Mouse (Mus musculus): ENCODE data around the gene Ift43. TPM values are rescaled to one million over a fixed set of nuclear protein-coding genes. Genes with fewer than 3 reads are reported as not detected.

Ift43 gene
- polyA plus RNA-seq, 1 experiment from 2014 or later: 61.0 TPM

DNA sequence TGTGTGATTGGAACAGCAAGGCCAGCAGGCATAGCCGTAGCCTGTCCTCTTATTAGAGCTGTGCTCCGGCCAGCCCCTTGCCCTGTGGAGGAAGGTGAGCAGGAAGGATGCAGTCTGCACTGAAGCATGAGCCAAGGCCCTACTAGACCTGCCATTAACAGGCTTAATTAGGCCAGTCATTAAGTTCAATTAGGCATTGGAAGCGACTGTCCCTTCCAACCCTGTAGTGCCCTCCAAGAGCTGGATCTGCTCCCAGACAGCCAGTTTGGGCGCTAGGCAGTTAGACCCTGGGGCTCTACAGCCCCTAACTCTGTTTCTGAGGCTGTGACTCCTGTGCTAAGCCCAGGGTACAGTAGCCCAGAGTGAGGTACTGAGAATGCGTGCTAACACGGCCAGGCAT is 41.7 kb downstream of the Ift43 start:
- 88% methylated on average over 6 of the region's 6 CpGs for WGBS
- H3K4me2 ChIP-seq (replicated peaks; ENCODE audit: low read depth): no peak overlapping the region
- H3K27ac ChIP-seq (ENCODE audit: low read depth, low read length): no peak overlapping the region
- H3K9me3 ChIP-seq (ENCODE audit: control insufficient read depth): no peaks in the 10 kb centered on the region
- ATAC-seq: no peak
- no peak overlapping the region for H3K9ac ChIP-seq (ENCODE audit: low read depth, low read length)
- H3K4me3 ChIP-seq (ENCODE audit: low read depth, low read length): no peak overlapping the region
- no peaks in the 10 kb centered on the region for H3K4me1 ChIP-seq (replicated peaks; ENCODE audit: control insufficient read depth, insufficient read depth, low read length)
- TF ChIP-seq CTCF (IDR thresholded peaks at IDR 0.05; ENCODE audit: low read depth): no peak
- no peaks in the 10 kb centered on the region for H3K27me3 ChIP-seq (replicated peaks; ENCODE audit: control insufficient read depth, insufficient read depth, low read length)
- H3K36me3 ChIP-seq (ENCODE audit: control insufficient read depth, insufficient read depth): peaks cover 8% of the 10 kb centered on the region; the same call in 1 of the 2 replicates

- Histone ChIP-seq H3K4me3 (ENCODE audit: low read depth, low read length) (no peak overlapping the region), H3K4me2 (replicated peaks; ENCODE audit: low read depth) (no peak overlapping the region), H3K27ac (ENCODE audit: low read depth, low read length) (no peak overlapping the region), H3K36me3 (ENCODE audit: control insufficient read depth, insufficient read depth) (peaks cover 8% of the 10 kb centered on the region; the same call in 1 of the 2 replicates), H3K27me3 (replicated peaks; ENCODE audit: control insufficient read depth, insufficient read depth, low read length) (no peaks in the 10 kb centered on the region), H3K4me1 (replicated peaks; ENCODE audit: control insufficient read depth, insufficient read depth, low read length) (no peaks in the 10 kb centered on the region), H3K9me3 (ENCODE audit: control insufficient read depth) (no peaks in the 10 kb centered on the region), H3K9ac (ENCODE audit: low read depth, low read length) (no peak overlapping the region)
- no peak for ATAC-seq
- 35% methylated on average over 6 of the region's 6 CpGs for WGBS
- no peak for TF ChIP-seq CTCF (IDR thresholded peaks at IDR 0.05; ENCODE audit: low read depth)
Measured at GRCm38 (mm10) chr12:86128122-86128521, 45.8 kb downstream of the Ift43 start.

DNA sequence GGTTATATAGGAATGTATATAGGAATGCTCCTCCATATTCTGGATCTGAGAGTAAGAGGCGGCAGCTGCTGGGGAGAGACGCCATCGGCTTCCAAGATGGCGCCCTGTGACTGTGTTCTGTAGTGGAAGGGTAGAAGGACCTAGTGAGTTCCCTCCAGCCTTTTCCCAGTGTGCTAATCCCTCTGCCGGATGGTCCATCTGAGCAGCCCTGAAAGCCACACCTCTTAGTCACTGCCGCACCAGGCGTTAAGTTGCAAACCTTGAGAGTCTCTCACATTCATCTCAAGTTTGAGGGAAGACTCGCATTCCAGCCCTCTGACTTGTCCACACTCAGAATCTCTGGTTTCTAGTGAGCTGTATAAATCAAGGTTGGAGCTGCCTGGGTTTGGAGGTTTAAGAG is 46.7 kb downstream of the Ift43 start:
- Histone ChIP-seq H3K27me3 (replicated peaks; ENCODE audit: control insufficient read depth, insufficient read depth, low read length) (no peaks in the 10 kb centered on the region), H3K9me3 (ENCODE audit: control insufficient read depth) (no peaks in the 10 kb centered on the region), H3K4me3 (ENCODE audit: low read depth, low read length) (no peak overlapping the region), H3K27ac (ENCODE audit: low read depth, low read length) (no peak overlapping the region), H3K4me2 (replicated peaks; ENCODE audit: low read depth) (no peak overlapping the region), H3K4me1 (replicated peaks; ENCODE audit: control insufficient read depth, insufficient read depth, low read length) (no peaks in the 10 kb centered on the region), H3K9ac (ENCODE audit: low read depth, low read length) (no peak overlapping the region), H3K36me3 (ENCODE audit: control insufficient read depth, insufficient read depth) (peaks cover 5% of the 10 kb centered on the region; the same call in 1 of the 2 replicates)
- 91% methylated on average over 8 of the region's 8 CpGs for WGBS
- TF ChIP-seq CTCF (IDR thresholded peaks at IDR 0.05; ENCODE audit: low read depth): no peak
- ATAC-seq: no peak

DNA sequence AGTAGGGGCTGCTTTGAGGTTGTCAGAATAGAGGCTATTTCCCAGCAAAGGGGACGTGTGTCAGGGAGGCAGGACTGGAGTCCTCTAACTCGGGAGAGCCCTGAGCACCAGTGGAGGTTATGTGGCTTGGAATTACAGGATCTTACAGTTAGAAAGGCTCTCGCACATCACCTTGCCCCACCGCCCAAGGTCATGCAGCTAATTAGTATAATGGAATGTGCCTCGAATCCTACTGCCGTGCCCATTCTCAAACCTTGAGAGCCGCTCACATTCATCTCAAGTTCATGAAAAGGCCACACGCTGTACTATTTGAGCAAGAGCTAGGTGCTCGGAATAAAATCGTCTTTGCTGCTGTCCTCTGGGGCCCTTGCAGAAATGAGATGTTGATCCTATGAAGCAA is 47.4 kb downstream of the Ift43 start:
- no peak for ATAC-seq
- Histone ChIP-seq H3K4me1 (replicated peaks; ENCODE audit: control insufficient read depth, insufficient read depth, low read length) (no peaks in the 10 kb centered on the region), H3K36me3 (ENCODE audit: control insufficient read depth, insufficient read depth) (no peaks in the 10 kb centered on the region), H3K9ac (ENCODE audit: low read depth, low read length) (no peak overlapping the region), H3K27ac (ENCODE audit: low read depth, low read length) (no peak overlapping the region), H3K4me3 (ENCODE audit: low read depth, low read length) (no peak overlapping the region), H3K27me3 (replicated peaks; ENCODE audit: control insufficient read depth, insufficient read depth, low read length) (no peaks in the 10 kb centered on the region), H3K4me2 (replicated peaks; ENCODE audit: low read depth) (no peak overlapping the region), H3K9me3 (ENCODE audit: control insufficient read depth) (no peaks in the 10 kb centered on the region)
- no peak for TF ChIP-seq CTCF (IDR thresholded peaks at IDR 0.05; ENCODE audit: low read depth)
- 74% methylated on average over 10 of the region's 10 CpGs for WGBS

DNA sequence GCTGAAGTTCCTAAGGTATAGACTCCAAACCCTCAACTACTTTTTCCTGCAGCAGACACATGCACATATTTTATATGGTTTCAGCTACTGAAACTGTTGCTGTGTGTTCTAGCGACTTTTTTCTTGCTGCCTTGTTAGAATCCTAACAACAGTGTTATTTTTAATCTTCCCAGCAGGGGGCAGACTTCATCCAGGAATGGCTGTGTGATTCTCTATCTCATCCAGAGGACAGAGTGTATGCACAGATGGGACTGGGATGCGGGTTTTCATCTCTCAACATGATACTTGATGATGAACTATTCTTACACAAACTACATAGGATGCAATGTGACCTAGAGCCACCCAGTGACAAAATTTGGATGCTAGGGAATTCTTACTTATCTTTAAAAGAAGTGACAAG is 50.5 kb downstream of the Ift43 start:
- 19% methylated on average over 2 of the region's 2 CpGs for WGBS
- no peaks in the 10 kb centered on the region for H3K36me3 ChIP-seq (ENCODE audit: control insufficient read depth, insufficient read depth)
- H3K4me1 ChIP-seq (replicated peaks; ENCODE audit: control insufficient read depth, insufficient read depth, low read length): no peaks in the 10 kb centered on the region
- no peak overlapping the region for H3K4me3 ChIP-seq (ENCODE audit: low read depth, low read length)
- no peak overlapping the region for H3K27ac ChIP-seq (ENCODE audit: low read depth, low read length)
- no peak overlapping the region for H3K9ac ChIP-seq (ENCODE audit: low read depth, low read length)
- peak; percentile 87 for TF ChIP-seq CTCF (IDR thresholded peaks at IDR 0.05; ENCODE audit: low read depth)
- no peak overlapping the region for H3K4me2 ChIP-seq (replicated peaks; ENCODE audit: low read depth)
- no peak for ATAC-seq
- no peaks in the 10 kb centered on the region for H3K27me3 ChIP-seq (replicated peaks; ENCODE audit: control insufficient read depth, insufficient read depth, low read length)
- no peaks in the 10 kb centered on the region for H3K9me3 ChIP-seq (ENCODE audit: control insufficient read depth)

DNA sequence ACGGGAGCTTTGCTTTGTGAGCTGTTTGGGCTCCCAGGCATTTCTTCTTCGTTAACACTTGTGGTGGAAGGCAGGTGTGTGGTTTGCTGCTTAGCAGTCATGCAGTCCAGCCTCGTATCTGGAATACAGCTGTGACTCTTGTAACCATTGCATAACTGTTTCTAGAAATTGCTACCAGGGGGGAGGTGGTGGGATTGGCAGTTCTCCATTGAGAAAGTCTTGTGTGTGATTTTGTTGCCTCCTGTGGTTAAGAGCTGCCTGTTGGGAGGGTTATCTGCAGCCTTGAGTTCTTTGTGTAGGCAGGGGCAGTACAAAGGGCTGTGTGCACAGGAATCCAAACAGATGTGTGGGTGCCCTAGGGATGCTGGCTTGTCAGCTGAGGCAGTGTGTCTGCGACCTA is 53.4 kb downstream of the Ift43 start:
- Histone ChIP-seq H3K9me3 (ENCODE audit: control insufficient read depth) (no peaks in the 10 kb centered on the region), H3K4me3 (ENCODE audit: low read depth, low read length) (no peak overlapping the region), H3K36me3 (ENCODE audit: control insufficient read depth, insufficient read depth) (peaks cover 8% of the 10 kb centered on the region; the same call in 1 of the 2 replicates), H3K27ac (ENCODE audit: low read depth, low read length) (no peak overlapping the region), H3K9ac (ENCODE audit: low read depth, low read length) (no peak overlapping the region), H3K27me3 (replicated peaks; ENCODE audit: control insufficient read depth, insufficient read depth, low read length) (no peaks in the 10 kb centered on the region), H3K4me2 (replicated peaks; ENCODE audit: low read depth) (no peak overlapping the region), H3K4me1 (replicated peaks; ENCODE audit: control insufficient read depth, insufficient read depth, low read length) (no peaks in the 10 kb centered on the region)
- WGBS: 81% methylated on average over 4 of the region's 4 CpGs
- TF ChIP-seq CTCF (IDR thresholded peaks at IDR 0.05; ENCODE audit: low read depth): no peak
- ATAC-seq: no peak

DNA sequence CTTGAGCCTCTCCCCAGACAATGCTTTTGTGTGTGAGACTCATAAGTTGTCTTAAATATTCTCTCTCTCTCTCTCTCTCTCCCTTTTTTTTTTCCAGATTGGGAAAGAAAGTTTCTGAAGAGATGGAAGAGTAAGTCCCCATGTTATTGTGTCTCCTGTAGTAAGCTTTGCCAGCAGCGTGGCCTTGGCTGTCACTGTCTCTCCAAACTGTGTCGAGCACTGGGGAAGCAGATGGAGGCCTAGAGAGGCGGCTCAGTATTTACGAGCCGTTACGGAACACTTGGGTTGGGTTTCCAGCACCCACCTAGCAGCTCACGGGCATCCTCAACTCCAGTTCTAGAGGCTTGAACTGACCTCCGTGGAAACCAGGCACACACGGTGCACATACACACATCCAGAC is 56.4 kb downstream of the Ift43 start:
- TF ChIP-seq CTCF (IDR thresholded peaks at IDR 0.05; ENCODE audit: low read depth): no peak
- H3K9ac ChIP-seq (ENCODE audit: low read depth, low read length): no peak overlapping the region
- H3K4me3 ChIP-seq (ENCODE audit: low read depth, low read length): no peak overlapping the region
- H3K4me2 ChIP-seq (replicated peaks; ENCODE audit: low read depth): no peak overlapping the region
- ATAC-seq: no peak
- H3K36me3 ChIP-seq (ENCODE audit: control insufficient read depth, insufficient read depth): peaks cover 12% of the 10 kb centered on the region; the same call in 1 of the 2 replicates
- no peaks in the 10 kb centered on the region for H3K9me3 ChIP-seq (ENCODE audit: control insufficient read depth)
- no peak overlapping the region for H3K27ac ChIP-seq (ENCODE audit: low read depth, low read length)
- no peaks in the 10 kb centered on the region for H3K27me3 ChIP-seq (replicated peaks; ENCODE audit: control insufficient read depth, insufficient read depth, low read length)
- no peaks in the 10 kb centered on the region for H3K4me1 ChIP-seq (replicated peaks; ENCODE audit: control insufficient read depth, insufficient read depth, low read length)
- WGBS: 90% methylated on average over 9 of the region's 9 CpGs
